ENCODE assay signal across 8 mouse cellular contexts in the genomic region with DNA sequence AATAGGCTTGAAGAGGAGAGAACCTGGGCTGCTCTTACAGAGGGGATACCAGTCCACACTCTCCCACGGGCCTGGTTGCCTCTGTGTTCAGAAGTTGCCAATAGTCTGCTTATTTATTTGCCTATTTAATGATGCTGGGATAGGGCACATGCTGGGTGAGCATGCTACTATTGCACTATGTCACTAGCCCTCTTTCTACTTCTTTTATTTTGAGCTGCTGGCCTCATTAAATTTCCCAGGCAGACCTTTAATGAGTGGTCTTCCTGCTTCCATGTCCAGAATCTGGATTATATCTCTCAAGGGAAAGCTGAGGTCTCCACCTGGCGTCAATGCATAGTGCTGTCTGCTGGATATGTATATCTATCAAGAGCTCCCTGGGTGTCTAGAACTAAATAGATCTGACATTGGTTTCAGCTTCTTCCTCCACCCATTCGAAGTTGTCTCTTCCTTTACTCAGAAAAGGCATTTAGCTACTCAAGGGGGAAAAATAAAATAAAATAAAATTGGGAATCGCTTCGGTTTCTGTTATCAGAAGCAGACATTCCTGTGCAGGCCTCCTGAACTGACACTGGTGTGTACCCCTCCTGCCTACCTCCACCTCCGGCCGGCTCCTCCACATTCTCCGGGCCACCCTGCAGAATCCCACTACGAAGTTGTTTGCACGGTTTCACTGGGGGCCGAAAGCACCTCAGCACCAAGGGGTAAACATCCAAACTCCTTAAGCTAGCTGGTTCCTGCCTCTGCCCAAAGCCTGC. TPM values are rescaled to one million over a fixed set of nuclear protein-coding genes. Genes with fewer than 3 reads are reported as not detected.
A peak's percentile ranks its signal among the peaks of the same experiment; 100 is the strongest.
DNase-seq lines count a peak whose midpoint lies in the region; ATAC-seq and TF ChIP-seq lines count a peak whose summit lies in the region.

No protein-coding gene starts in this region.

- no peaks in the 10 kb centered on the region for H3K27me3 ChIP-seq in embryonic facial prominence, embryonic 10.5 days (replicated peaks; ENCODE audit: low read depth, poor library complexity, severe bottlenecking)
- no peaks in the 10 kb centered on the region for H3K27me3 ChIP-seq in intestine, embryonic 16.5 days (replicated peaks; ENCODE audit: control insufficient read depth, insufficient read depth, low read length)

- DNase-seq in lung, adult 2 months, result no peak
- no peak for DNase-seq in lung, postnatal 14 days
- no peak for DNase-seq in embryonic facial prominence, embryonic 10.5 days (ENCODE audit: low spot score)
- DNase-seq in retina, embryonic 14.5 days (ENCODE audit: low spot score), result peak; percentile 40
- no peak for DNase-seq in left cerebral cortex, postnatal 4 days
- no peak for DNase-seq in right cerebral cortex, adult 2 months (ENCODE audit: low spot score in 2 of 2)
- no peak for DNase-seq in kidney, postnatal 36 days

- H3K36me3 ChIP-seq in embryonic facial prominence, embryonic 10.5 days (replicated peaks), result peaks cover 5% of the 10 kb centered on the region; the same call in 1 of the 2 replicates
- H3K36me3 ChIP-seq in intestine, embryonic 16.5 days (ENCODE audit: control insufficient read depth, insufficient read depth, low read length), result no peaks in the 10 kb centered on the region

- 9% methylated on average over 11 of the region's 11 CpGs for WGBS in lung, adult 2 months
- 16% methylated on average over 11 of the region's 11 CpGs for WGBS in embryonic facial prominence, embryonic 10.5 days
- 10% methylated on average over 11 of the region's 11 CpGs for WGBS in intestine, embryonic 16.5 days

- H3K9me3 ChIP-seq in embryonic facial prominence, embryonic 10.5 days, result no peaks in the 10 kb centered on the region
- no peaks in the 10 kb centered on the region for H3K9me3 ChIP-seq in intestine, embryonic 16.5 days (ENCODE audit: control insufficient read depth, low read length)

- no peak for TF ChIP-seq POLR2A in lung, adult 2 months (IDR thresholded peaks at IDR 0.05; ENCODE audit: borderline replicate concordance, extremely low read depth, low read depth, low read length)

- TF ChIP-seq CTCF in lung, adult 2 months (IDR thresholded peaks at IDR 0.05; ENCODE audit: insufficient read depth, low read length), result no peak

- H3K27ac ChIP-seq in embryonic facial prominence, embryonic 10.5 days (replicated peaks), result peak overlapping the region; percentile 85
- H3K27ac ChIP-seq in intestine, embryonic 16.5 days (ENCODE audit: low read length), result peak overlapping the region; percentile 65

- peak overlapping the region; percentile 73; the same call in 1 of the 2 replicates for H3K9ac ChIP-seq in intestine, embryonic 16.5 days (ENCODE audit: low read depth, low read length)

- H3K4me1 ChIP-seq in lung, adult 2 months (ENCODE audit: control insufficient read depth, insufficient read depth, low read length), result peaks cover 8% of the 10 kb centered on the region
- H3K4me1 ChIP-seq in embryonic facial prominence, embryonic 10.5 days, result peaks cover 26% of the 10 kb centered on the region
- H3K4me1 ChIP-seq in intestine, embryonic 16.5 days (ENCODE audit: control insufficient read depth, insufficient read depth, low read length), result peaks cover 25% of the 10 kb centered on the region

- H3K4me3 ChIP-seq in lung, adult 2 months (replicated peaks; ENCODE audit: extremely low read depth, low read depth, low read length), result peak overlapping the region; percentile 69
- H3K4me3 ChIP-seq in embryonic facial prominence, embryonic 10.5 days, result peak overlapping the region; percentile 77
- H3K4me3 ChIP-seq in intestine, embryonic 16.5 days (ENCODE audit: low read length), result peak overlapping the region; percentile 64

- no peak for ATAC-seq in intestine, embryonic 16.5 days

- intact Hi-C loops in left cerebral cortex, postnatal 4 days (cut with DNase I), result no loop called here

- peak overlapping the region; percentile 65 for H3K4me2 ChIP-seq in intestine, embryonic 16.5 days (ENCODE audit: low read depth, low read length)

RNA-seq across cellular contexts. Expression of a gene that starts 0.5 kb away (rescaled TPM):
- 9.0 and 14.3 TPM in 2 replicates for polyA plus RNA-seq in lung, adult 2 months (2012; rRNA removed)
- polyA plus RNA-seq in embryonic facial prominence, embryonic 10.5 days (2016; fragmentation: Nextera tagmentation; extraction: Ambion mirVana), result 15.1 and 16.8 TPM in 2 replicates
- polyA plus RNA-seq in intestine, embryonic 16.5 days (2015; fragmentation: Nextera tagmentation; extraction: Ambion mirVana), result 67.7 and 77.3 TPM in 2 replicates
- 10 to 100 TPM; 10.2 to 10.4 TPM for total RNA-seq in left cerebral cortex, postnatal 4 days (2021)

RNA-seq across cellular contexts. Expression of a gene that starts 46.5 kb away (rescaled TPM):
- 0.10 and 0.19 TPM in 2 replicates for polyA plus RNA-seq in lung, adult 2 months (2012; rRNA removed)
- polyA plus RNA-seq in embryonic facial prominence, embryonic 10.5 days (2016; fragmentation: Nextera tagmentation; extraction: Ambion mirVana), result 0.72 and 1.0 TPM in 2 replicates
- 1.0 and 1.5 TPM in 2 replicates for polyA plus RNA-seq in intestine, embryonic 16.5 days (2015; fragmentation: Nextera tagmentation; extraction: Ambion mirVana)
- under 1 TPM; 0.08 TPM for total RNA-seq in left cerebral cortex, postnatal 4 days (2021)
